Mouse (Mus musculus): ENCODE results near the gene Lrp3. TPM values are rescaled to one million over a fixed set of nuclear protein-coding genes. Genes with fewer than 3 reads are reported as not detected.
A peak's percentile ranks its signal among the peaks of the same experiment; 100 is the strongest.

The Lrp3 gene
- polyA plus RNA-seq, 1 experiment from 2014 or later, result 7.1 TPM

GRCm38 (mm10) chr7:35184833-35185724 lies 30.2 kb downstream of the Lrp3 start:
- Histone ChIP-seq H3K4me3 (replicated peaks) (peak overlapping the region; percentile 42), H3K9me3 (no peaks in the 10 kb centered on the region), H3K9ac (no peak overlapping the region), H3K4me2 (peak overlapping the region; percentile 75), H3K4me1 (peaks cover 17% of the 10 kb centered on the region), H3K36me3 (no peaks in the 10 kb centered on the region), H3K27ac (no peak overlapping the region), H3K27me3 (replicated peaks) (peaks cover 34% of the 10 kb centered on the region)
- 3% methylated on average over 54 of the region's 54 CpGs for WGBS
- no peak for ATAC-seq (ENCODE audit: insufficient read depth, low FRiP score, low read depth)

GRCm38 (mm10) chr7:35176412-35177381 lies 38.6 kb downstream of the Lrp3 start:
- Histone ChIP-seq H3K36me3 (no peaks in the 10 kb centered on the region), H3K9ac (no peak overlapping the region), H3K27ac (no peak overlapping the region), H3K27me3 (replicated peaks) (peaks cover 7% of the 10 kb centered on the region; the same call in 1 of the 2 replicates), H3K9me3 (no peaks in the 10 kb centered on the region), H3K4me2 (no peak overlapping the region), H3K4me3 (replicated peaks) (no peak overlapping the region), H3K4me1 (peaks cover 4% of the 10 kb centered on the region; the same call in 1 of the 2 replicates)
- 48% methylated on average over 18 of the region's 18 CpGs for whole genome bisulfite sequencing
- ATAC-seq (ENCODE audit: insufficient read depth, low FRiP score, low read depth), result no peak

DNA sequence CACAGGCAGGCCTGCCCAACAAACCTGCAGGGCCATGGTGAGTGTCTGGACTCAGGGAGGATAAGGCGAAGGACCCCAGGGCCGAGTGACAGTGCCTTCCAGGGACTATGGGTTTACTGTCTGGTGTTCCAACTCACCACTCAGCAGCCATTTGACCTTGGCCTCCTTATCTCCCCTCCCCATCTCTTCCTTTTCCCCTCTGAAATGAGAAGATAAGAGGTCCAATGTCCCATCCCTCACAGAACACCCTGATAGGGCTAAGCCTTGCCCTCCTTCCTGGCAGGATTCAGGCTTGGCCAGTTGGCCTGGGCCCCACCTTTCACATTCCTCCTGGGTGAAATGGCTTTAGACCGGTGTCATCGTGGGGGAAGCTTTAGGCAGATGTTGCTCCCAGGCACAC lies 39.8 kb downstream of the Lrp3 start:
- WGBS, result 81% methylated on average over 4 of the region's 4 CpGs
- peaks cover 10% of the 10 kb centered on the region; the same call in 1 of the 2 replicates for H3K27me3 ChIP-seq (replicated peaks)
- H3K4me1 ChIP-seq, result peaks cover 6% of the 10 kb centered on the region; the same call in 1 of the 2 replicates
- no peak overlapping the region for H3K9ac ChIP-seq
- H3K4me3 ChIP-seq (replicated peaks), result no peak overlapping the region
- no peaks in the 10 kb centered on the region for H3K36me3 ChIP-seq
- H3K9me3 ChIP-seq, result no peaks in the 10 kb centered on the region
- no peak overlapping the region for H3K4me2 ChIP-seq
- no peak for ATAC-seq (ENCODE audit: insufficient read depth, low FRiP score, low read depth)
- no peak overlapping the region for H3K27ac ChIP-seq

DNA sequence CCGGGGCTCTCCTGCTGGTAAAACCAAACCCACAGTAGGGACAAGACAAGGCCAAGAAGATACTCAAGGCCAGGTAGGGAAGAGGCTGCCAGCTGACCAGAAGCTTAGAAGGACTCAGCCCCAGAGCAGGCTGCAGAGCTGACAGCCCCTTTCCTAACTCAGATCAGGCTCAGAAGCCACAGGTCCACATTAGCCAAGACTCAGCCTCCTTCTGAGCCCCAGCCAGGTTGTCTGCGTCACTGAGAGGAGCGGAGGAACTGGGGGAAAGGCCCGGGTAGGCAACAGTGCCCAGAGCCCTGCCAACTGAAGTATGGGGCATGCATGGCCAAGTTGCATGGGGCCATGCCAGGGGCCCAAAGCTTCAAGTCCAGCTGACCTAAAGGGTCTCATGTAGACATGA lies 42.8 kb downstream of the Lrp3 start:
- Histone ChIP-seq H3K4me2 (no peak overlapping the region), H3K27ac (no peak overlapping the region), H3K4me3 (replicated peaks) (no peak overlapping the region), H3K4me1 (peaks cover 8% of the 10 kb centered on the region; the same call in 1 of the 2 replicates), H3K9me3 (no peaks in the 10 kb centered on the region), H3K36me3 (no peaks in the 10 kb centered on the region), H3K9ac (no peak overlapping the region), H3K27me3 (replicated peaks) (peaks cover 12% of the 10 kb centered on the region; the same call in 1 of the 2 replicates)
- no peak for ATAC-seq (ENCODE audit: insufficient read depth, low FRiP score, low read depth)
- 67% methylated on average over 4 of the region's 4 CpGs for WGBS

GRCm38 (mm10) chr7:35171867-35172382 lies 43.4 kb downstream of the Lrp3 start:
- peaks cover 8% of the 10 kb centered on the region; the same call in 1 of the 2 replicates for H3K4me1 ChIP-seq
- H3K36me3 ChIP-seq, result no peaks in the 10 kb centered on the region
- peak overlapping the region; percentile 37 for H3K4me2 ChIP-seq
- H3K27ac ChIP-seq, result no peak overlapping the region
- under 1% methylated on average over 16 of the region's 16 CpGs for WGBS
- no peak overlapping the region for H3K4me3 ChIP-seq (replicated peaks)
- peaks cover 12% of the 10 kb centered on the region for H3K27me3 ChIP-seq (replicated peaks)
- peak; percentile 58; the same call in 1 of the 2 replicates for ATAC-seq (ENCODE audit: insufficient read depth, low FRiP score, low read depth)
- H3K9me3 ChIP-seq, result no peaks in the 10 kb centered on the region
- H3K9ac ChIP-seq, result no peak overlapping the region

DNA sequence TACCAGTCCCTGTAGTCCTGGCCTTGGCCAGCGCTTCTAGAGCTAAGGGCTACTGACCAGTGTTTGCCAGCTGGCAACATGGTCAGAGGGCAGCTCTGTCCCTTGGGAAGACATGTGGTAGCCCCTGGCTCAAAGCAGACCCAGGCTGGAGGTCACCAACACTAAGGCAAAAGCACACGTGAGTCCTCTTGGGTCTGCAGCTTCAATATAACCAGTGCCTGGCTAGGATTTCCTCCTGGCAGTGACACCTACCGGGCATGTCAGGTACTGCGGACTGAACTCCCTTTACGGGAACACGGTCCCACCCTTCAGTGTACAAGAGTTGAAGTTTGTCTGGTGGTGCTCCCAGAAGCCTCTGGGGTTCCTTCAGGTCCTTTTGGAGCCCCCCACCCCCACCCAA lies 46.0 kb downstream of the Lrp3 start:
- Histone ChIP-seq H3K4me2 (no peak overlapping the region), H3K36me3 (no peaks in the 10 kb centered on the region), H3K27ac (no peak overlapping the region), H3K4me1 (peaks cover 8% of the 10 kb centered on the region; the same call in 1 of the 2 replicates), H3K9me3 (no peaks in the 10 kb centered on the region), H3K4me3 (replicated peaks) (no peak overlapping the region), H3K27me3 (replicated peaks) (peaks cover 12% of the 10 kb centered on the region), H3K9ac (no peak overlapping the region)
- 0 out of 2 replicates have a peak, but pooled peaks have one; percentile 21 for ATAC-seq (ENCODE audit: insufficient read depth, low FRiP score, low read depth)
- 14% methylated on average over 6 of the region's 6 CpGs for WGBS

DNA sequence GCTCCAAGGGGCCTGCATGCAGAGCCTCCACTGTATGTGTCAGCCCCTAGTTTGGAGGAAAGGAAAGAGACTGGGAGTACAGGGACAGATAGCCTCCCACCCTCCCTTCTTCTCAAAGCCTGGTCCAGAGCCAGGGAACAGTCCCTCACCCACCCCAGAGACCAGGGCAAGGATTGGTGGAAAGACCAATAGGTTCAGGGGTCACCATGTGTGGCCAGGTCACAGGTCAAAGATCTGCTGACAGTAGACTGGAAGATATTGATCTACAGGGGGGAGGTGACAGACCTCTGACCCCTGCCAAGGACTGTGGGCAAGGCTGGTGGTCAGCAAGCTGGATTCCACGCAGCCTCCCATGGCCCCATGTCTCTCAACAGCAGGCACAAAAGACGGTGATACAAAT lies 47.4 kb downstream of the Lrp3 start:
- no peak for ATAC-seq (ENCODE audit: insufficient read depth, low FRiP score, low read depth)
- peaks cover 8% of the 10 kb centered on the region; the same call in 1 of the 2 replicates for H3K4me1 ChIP-seq
- no peak overlapping the region for H3K4me3 ChIP-seq (replicated peaks)
- H3K9ac ChIP-seq, result no peak overlapping the region
- H3K27me3 ChIP-seq (replicated peaks), result peaks cover 11% of the 10 kb centered on the region
- WGBS, result 55% methylated on average over 2 of the region's 2 CpGs
- no peak overlapping the region for H3K27ac ChIP-seq
- no peak overlapping the region for H3K4me2 ChIP-seq
- no peaks in the 10 kb centered on the region for H3K9me3 ChIP-seq
- H3K36me3 ChIP-seq, result no peaks in the 10 kb centered on the region

DNA sequence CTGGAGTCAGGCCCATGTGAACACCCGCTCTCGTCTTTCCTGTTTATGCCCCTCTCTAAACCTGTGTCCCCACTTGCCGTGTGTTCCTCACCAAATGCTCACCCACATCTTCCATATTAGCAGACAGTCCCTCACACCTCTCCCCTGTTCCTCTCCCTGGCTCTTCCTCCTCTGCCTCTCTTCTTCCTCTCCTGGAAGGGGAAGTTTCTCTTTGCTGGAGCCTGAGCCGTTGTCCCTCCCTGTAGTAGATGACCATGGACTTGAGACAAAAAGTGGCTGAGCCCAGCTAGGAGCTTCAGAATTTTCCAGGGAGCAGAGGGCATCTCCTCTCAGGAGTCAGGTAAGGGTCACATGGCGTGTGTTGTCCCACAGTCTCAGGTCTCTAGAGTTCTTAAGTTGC lies 48.3 kb downstream of the Lrp3 start:
- no peak for ATAC-seq (ENCODE audit: insufficient read depth, low FRiP score, low read depth)
- H3K36me3 ChIP-seq, result no peaks in the 10 kb centered on the region
- WGBS, result 74% methylated on average over 5 of the region's 5 CpGs
- no peak overlapping the region for H3K4me2 ChIP-seq
- peaks cover 6% of the 10 kb centered on the region; the same call in 1 of the 2 replicates for H3K4me1 ChIP-seq
- no peak overlapping the region for H3K27ac ChIP-seq
- H3K9ac ChIP-seq, result no peak overlapping the region
- no peaks in the 10 kb centered on the region for H3K9me3 ChIP-seq
- H3K27me3 ChIP-seq (replicated peaks), result peaks cover 5% of the 10 kb centered on the region
- H3K4me3 ChIP-seq (replicated peaks), result no peak overlapping the region

- no peak for ATAC-seq (ENCODE audit: insufficient read depth, low FRiP score, low read depth)
- WGBS, result 71% methylated on average over 6 of the region's 6 CpGs
- no peak overlapping the region for H3K27ac ChIP-seq
- no peaks in the 10 kb centered on the region for H3K4me1 ChIP-seq
- H3K4me2 ChIP-seq, result no peak overlapping the region
- no peak overlapping the region for H3K9ac ChIP-seq
- H3K9me3 ChIP-seq, result no peaks in the 10 kb centered on the region
- H3K27me3 ChIP-seq (replicated peaks), result no peaks in the 10 kb centered on the region; the same call in none of the 2 replicates
- no peak overlapping the region for H3K4me3 ChIP-seq (replicated peaks)
- no peaks in the 10 kb centered on the region for H3K36me3 ChIP-seq
Observed at GRCm38 (mm10) chr7:35164131-35164530, 51.2 kb downstream of the Lrp3 start.

DNA sequence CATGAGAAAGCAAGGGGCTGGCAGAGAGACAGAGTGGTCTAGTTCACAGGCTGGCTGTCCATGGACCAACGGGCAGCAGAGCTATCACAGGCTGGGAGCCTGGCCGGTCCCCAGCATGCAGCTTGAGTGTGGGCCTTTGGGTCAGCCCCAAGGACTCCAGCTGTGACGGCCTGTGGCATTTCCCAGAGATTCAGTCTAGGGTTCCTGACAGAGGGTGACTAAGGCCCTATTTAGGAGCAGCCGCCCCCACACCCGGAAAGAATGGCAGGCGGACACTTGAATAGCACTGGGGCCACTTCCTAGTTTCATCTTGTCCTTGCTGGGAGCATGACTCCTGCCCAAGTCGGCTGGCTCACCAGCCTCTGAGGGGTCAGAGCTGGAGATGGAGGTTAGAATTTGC lies 51.7 kb downstream of the Lrp3 start:
- H3K27ac ChIP-seq, result no peak overlapping the region
- H3K27me3 ChIP-seq (replicated peaks), result no peaks in the 10 kb centered on the region; the same call in none of the 2 replicates
- no peaks in the 10 kb centered on the region for H3K4me1 ChIP-seq
- no peaks in the 10 kb centered on the region for H3K9me3 ChIP-seq
- H3K9ac ChIP-seq, result no peak overlapping the region
- 67% methylated on average over 7 of the region's 7 CpGs for WGBS
- H3K36me3 ChIP-seq, result no peaks in the 10 kb centered on the region
- H3K4me3 ChIP-seq (replicated peaks), result no peak overlapping the region
- no peak overlapping the region for H3K4me2 ChIP-seq
- peak; percentile 27; the same call in 1 of the 2 replicates for ATAC-seq (ENCODE audit: insufficient read depth, low FRiP score, low read depth)

DNA sequence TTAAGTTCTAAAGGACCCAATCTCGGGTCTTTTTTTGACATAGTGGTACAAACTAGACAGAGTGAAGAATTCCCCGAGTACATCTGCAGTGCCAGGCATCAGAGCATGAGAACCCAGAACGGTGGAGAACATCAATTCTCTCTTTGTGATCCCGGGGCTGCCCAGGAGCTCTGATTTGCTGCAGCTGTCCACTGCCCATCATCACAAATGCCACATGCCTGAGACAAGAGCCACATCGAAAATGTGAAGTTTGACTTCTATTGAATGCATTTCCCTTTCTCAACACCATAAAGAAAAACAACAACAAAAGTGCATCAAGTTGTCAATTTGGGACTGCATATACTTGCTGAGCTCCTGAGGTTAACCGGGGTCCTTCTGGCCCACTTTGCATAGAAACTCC lies 52.9 kb downstream of the Lrp3 start:
- 72% methylated on average over 6 of the region's 6 CpGs for WGBS
- no peak overlapping the region for H3K27ac ChIP-seq

More for the DNA sequence above, 52.9 kb downstream of the Lrp3 start:
- no peak overlapping the region for H3K4me3 ChIP-seq (replicated peaks)
- no peak overlapping the region for H3K4me2 ChIP-seq
- ATAC-seq (ENCODE audit: insufficient read depth, low FRiP score, low read depth), result no peak
- no peaks in the 10 kb centered on the region; the same call in 1 of the 2 replicates for H3K27me3 ChIP-seq (replicated peaks)
- no peaks in the 10 kb centered on the region for H3K9me3 ChIP-seq
- no peaks in the 10 kb centered on the region for H3K36me3 ChIP-seq
- H3K4me1 ChIP-seq, result no peaks in the 10 kb centered on the region
- H3K9ac ChIP-seq, result no peak overlapping the region
